Mouse (Mus musculus): ENCODE results near the gene Ranbp1. TPM values are rescaled to one million over a fixed set of nuclear protein-coding genes. Genes with fewer than 3 reads are reported as not detected.
"Not testable (repeated sequence)": the region's sequence is repeated elsewhere in the genome, so short reads cannot be mapped to it uniquely, and the experiment has no call there.

Ranbp1 gene
- total RNA-seq, 1 experiment from 2014 or later, result 90.8 TPM

DNA sequence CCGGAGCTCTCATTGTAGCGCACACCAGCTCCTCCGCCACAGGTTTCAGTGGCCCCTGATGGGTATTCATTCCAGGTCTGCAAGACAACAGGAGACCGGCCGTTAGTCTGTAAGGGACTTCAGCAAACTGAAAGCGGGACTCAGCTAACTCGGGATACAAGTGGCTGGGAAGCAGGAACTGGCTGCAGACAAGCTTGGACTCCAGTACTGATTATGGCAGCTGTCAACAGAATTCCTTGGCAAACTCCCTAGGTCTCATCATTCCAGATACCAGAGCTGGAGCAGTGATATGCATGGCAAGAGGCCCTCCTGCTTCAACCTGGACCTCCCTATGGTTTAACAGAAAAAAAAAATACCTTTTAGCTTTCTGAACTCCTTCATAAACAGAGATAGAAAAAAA is 33.7 kb downstream of the Ranbp1 start:
- no peak for ATAC-seq (replicated peaks; ENCODE audit: insufficient number of reproducible peaks, low FRiP score, low TSS enrichment, poor library complexity, severe bottlenecking)

DNA sequence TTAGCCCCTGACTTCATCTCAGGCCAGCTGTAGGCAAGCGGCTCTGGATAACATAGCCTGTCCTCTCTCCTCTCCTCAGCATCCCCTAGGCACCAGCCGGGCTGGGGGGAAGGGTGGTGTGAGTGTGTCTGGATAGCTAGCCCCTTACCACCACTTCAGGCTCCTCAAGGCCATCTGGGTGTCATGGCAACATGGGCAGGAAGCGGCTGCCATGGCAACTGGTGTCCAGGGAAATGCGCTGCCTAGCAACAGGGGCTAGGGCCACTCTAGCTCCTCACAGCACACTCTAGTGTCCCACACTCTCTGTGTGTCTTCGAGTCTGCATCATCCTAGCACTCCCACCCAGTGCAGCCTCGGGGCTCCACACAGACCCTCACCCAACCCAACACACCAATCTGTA is 34.8 kb downstream of the Ranbp1 start:
- no peak for ATAC-seq (replicated peaks; ENCODE audit: insufficient number of reproducible peaks, low FRiP score, low TSS enrichment, poor library complexity, severe bottlenecking)

DNA sequence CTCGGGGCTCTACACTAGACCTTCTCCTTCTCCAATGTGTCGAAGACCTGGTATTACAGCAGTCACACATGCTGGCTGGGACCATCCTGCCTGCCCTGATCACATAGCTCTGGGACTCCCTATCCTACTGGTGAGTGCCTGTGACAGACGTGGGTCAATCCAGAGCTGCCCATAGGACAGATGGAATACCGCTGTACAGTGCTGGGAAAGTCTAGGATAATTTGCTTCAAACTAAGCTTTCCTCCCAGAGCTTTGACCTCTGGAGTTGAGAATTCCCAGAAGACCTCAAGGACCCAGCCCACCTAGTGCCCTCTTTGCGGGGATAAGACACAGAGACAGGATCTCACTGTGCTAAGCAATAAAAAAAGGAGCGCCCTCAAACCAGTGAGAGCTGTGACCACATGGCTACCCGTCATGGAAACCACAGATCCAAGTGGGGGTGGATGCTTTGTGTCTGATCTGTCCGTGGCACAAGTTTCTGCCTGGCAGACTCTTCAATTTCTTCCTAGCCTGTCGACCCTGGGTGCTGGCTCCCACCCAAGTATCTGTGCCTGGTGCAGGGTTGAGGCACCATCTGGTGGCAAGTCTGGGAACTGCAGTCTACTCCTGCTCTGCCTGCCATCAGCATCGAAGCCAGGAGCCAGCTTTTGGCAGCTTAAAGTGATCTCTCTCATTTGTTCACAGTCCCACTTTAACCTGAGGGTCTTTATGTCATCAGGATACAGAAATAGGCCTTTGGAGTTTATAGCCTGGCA is 36.9 kb downstream of the Ranbp1 start:
- 0 out of 2 replicates have a peak, but pooled peaks have one; percentile 37 for ATAC-seq (replicated peaks; ENCODE audit: insufficient number of reproducible peaks, low FRiP score, low TSS enrichment, poor library complexity, severe bottlenecking)

DNA sequence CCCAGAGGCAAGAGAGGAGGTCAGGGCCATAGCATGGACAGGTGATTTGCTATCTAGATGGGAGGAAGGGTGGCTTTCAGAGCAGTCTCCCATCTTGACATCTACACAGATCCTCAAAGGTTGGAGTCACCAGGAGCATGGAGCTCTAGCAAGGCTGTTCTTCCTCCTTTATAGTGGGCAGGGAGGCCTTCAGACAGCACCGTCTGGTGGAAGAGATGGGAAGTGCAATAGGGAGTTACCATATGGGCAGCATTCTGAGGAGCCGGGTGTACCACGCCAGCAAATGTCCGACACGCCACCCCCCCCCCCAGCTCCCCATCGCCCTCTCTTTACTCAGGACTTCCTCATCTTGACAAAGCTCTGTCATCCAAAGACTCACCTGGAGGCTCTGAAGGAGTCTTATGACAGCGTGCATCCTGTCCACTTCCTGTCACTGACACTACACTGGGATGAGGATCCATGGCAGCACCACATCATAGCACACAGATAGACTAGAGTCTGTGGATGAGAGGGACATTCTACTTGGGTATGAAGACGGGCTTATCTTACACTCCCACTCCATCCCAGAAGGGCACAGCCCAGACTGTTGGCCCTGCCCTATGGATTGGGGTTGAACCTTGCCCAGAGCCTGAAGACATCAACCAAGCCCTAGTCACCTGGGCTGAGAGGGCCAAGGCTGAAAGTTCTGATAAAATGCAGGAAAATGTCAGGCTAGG is 37.7 kb downstream of the Ranbp1 start:
- ATAC-seq (replicated peaks; ENCODE audit: insufficient number of reproducible peaks, low FRiP score, low TSS enrichment, poor library complexity, severe bottlenecking), result peak; percentile 51; the same call in 1 of the 2 replicates

DNA sequence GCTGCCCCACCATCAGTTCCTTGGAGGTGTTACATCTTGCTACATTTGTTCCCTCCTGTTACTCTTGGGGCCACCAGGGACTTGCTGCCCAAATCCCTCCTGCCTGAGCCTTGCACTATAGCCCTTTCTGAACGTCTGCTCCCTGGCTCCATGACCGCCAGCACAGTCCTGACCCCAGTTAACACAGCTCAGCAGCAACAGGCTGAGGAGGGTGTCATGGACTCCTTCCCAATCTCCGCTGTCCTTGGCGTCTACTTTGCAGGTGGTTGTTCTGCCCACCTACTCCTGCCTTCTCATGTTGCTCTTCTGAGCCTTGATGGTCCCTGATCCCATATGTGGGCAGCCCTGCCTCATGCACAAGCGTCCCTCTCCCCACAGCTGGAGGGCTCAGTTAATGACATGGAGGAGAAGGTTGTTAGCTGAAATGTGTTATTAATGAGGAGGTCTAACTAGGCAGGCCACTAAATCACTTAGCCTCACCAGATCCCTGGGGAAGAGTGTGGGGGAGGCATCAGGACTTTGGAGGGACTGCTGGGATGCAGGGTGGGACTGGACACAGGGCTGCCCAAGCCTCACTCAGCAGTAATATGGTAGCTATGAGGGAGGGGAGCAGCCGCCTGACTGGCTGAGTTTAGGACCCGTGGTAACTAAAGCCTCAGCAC is 45.0 kb downstream of the Ranbp1 start:
- no peak for ATAC-seq (replicated peaks; ENCODE audit: insufficient number of reproducible peaks, low FRiP score, low TSS enrichment, poor library complexity, severe bottlenecking)

DNA sequence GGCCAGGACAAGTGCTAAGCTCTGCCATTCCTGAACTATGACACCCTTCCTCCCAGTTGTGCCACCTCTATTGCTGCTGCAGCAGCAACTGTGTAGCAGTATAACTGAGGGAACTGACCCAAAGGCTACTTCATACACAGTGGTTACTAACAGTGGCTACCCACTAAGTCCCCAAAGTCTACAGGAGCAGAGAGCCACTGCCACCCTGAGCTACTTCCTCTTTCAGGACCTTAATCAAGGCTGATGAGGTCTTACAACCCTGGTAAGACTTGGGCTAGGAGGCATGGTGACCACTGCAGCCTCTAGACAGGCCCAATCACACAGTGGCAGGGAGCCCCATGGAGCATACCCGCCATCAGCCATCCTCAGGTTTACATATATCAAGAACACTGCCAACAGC is 46.5 kb downstream of the Ranbp1 start:
- ATAC-seq (replicated peaks; ENCODE audit: insufficient number of reproducible peaks, low FRiP score, low TSS enrichment, poor library complexity, severe bottlenecking), result no peak

DNA sequence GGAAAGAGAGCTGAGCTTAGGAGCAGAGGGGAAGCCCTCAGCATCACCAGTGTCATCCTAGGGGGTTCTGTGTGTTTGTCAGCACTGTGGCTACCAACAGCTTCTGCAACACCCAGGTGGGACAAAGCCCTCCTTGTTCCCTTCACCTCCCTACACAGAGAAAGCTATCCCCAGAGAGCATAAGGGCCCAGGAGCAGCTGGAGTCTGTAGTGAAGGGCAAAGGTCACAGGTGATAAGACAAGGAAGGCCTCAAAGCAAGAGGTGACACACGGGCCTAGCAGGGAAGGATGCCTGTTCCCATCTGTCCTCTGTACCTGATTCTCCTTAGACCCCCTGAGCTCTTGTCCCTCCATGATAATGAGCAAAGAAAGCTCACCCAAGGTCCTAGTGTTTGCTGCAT is 46.9 kb downstream of the Ranbp1 start:
- no peak for ATAC-seq (replicated peaks; ENCODE audit: insufficient number of reproducible peaks, low FRiP score, low TSS enrichment, poor library complexity, severe bottlenecking)

DNA sequence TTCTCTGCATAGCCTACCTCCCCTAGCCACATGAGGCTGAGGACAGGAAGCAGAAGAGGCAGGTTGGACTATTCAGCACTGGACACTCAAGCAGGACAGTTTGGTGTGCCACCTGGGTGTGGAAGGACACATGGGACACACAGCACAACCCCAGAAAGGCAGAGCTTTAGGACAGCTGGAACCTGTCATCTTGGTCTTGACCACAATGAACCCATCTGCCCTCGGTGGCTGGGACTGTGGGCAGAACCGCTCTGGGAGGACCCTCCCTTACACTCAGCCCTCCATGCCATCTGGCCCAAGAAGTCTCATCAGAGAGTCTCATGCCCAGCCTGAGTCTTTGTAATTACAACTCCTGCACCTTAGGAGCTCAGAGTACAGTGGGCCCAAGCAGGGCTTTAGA is 48.5 kb downstream of the Ranbp1 start:
- ATAC-seq (replicated peaks; ENCODE audit: insufficient number of reproducible peaks, low FRiP score, low TSS enrichment, poor library complexity, severe bottlenecking), result no peak

DNA sequence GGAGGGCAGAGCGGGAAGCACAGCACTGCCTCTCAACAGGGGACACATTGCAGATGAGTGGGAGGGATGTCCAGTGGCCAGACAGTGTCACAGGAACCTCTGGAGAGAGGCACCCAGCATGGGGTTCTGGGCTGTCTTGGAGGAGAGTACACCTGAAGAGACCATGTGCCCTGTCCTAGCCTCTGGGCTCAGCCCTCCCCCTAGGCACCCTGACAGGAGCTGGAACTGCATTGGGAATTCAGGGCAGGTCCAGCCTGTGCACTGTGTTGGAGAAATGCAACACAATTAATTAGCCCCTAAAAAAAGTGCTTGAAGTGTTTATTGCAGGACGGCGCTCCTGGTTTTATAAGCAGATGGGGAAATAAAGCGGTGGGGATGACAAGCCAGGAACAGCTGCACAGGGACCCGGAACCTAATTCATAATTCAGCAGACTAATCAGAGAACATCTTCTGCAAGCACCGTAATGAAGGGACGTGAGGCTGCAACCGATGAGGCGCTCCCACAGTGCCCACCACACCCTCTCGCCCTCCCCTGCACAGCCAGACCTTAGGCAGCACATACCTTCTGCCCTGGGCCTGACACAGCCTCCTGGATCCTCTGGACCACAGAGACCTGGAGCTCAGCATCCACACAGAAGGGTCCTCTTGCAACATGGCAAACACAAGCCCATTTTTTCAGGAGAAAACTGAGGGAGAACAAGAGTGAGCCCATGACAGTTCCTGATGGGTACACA is 50.0 kb downstream of the Ranbp1 start:
- ATAC-seq (replicated peaks; ENCODE audit: insufficient number of reproducible peaks, low FRiP score, low TSS enrichment, poor library complexity, severe bottlenecking), result no peak

DNA sequence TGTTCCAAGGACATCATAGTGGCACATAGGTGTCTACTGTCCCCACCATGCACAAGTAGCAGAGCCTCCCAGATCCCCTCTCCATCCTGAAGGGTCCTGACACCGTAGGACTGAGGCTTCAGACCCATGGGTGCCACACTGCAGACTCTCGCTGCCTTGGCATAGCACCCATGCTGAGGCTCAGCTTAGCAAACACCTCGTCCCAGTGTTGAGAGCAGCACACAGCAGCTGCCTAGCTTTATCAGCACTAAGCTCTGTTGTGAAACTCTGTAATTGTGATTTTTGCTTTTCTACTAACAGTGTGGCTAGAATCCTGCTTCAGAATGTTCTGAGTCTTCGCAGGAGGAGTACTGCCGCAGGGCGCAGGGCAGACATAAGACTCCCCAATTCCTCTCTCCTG is 50.7 kb downstream of the Ranbp1 start:
- no peak for ATAC-seq (replicated peaks; ENCODE audit: insufficient number of reproducible peaks, low FRiP score, low TSS enrichment, poor library complexity, severe bottlenecking)

DNA sequence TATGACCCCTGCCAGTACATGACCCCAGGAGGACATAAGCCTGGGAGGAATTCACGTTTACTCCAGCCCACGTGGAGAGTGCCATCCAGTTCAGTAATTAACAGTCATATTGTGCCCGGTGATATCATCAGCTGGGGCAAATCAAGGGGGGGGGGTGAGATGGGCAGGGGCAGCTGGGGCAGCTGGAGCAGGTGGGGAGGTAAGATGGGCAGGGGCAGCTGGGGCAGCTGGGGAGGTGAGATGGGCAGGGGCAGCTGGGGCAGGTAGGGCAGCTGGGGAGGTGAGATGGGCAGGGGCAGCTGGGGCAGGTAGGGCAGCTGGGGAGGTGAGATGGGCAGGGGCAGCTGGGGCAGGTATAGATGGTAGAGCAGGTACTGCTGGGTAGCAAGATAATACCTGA is 53.0 kb downstream of the Ranbp1 start:
- ATAC-seq (replicated peaks; ENCODE audit: insufficient number of reproducible peaks, low FRiP score, low TSS enrichment, poor library complexity, severe bottlenecking), result not testable (repeated sequence)

DNA sequence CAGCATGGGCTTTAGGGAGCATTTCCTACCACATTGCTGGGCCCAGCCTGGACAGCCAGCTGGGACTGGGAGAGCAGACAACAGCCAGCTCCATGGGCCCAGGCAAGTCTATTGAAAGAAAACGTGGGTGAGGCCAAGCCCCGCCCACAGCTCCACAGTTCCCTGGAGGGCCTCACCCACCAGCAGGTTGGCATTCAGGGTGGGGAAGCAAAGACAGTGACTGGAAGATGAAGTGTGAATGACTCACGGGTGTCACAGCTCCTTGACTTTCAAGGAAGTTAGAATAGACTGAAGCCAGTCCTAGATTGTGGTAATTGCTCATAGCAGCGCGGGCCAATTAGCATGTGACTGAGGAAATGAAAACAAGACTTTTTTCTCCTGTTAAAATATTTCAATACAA is 53.5 kb downstream of the Ranbp1 start:
- no peak for ATAC-seq (replicated peaks; ENCODE audit: insufficient number of reproducible peaks, low FRiP score, low TSS enrichment, poor library complexity, severe bottlenecking)

DNA sequence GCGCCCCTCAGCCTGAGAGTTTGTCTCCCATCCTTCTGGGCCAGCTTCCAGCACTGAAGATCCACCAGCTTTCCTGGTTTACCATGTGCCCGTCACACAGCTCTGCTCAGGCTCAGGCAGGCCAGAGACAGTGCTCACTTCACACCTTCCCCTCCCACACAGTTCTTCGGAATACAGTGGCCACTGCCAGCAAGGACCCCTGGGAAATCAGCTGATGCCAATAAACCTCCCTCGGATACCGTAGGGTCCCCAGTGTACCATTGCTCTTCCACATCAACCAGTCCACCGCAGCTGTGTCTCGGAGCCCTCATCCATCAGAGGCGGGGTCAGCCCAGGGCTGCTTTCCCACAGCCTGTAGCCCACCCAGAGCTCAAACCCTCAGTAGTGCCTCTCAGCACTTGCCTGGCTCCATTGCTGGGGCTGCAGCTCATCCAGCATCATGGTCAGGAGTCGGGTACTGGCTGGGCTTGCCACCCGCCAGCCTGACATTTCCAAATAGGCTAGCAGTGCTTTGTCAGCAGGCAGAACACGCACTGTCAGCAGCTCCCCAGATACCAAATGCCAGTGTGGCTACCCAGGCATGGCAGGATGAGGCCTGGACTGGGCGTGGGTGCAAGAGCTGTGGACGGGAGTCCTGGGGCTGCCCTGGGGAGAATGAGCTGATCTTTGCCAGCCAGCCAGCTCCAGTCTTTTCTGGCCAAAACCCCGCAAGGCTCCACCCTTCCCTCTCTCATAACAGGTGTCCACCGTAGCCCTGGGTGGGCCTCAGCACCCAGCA is 54.1 kb downstream of the Ranbp1 start:
- ATAC-seq (replicated peaks; ENCODE audit: insufficient number of reproducible peaks, low FRiP score, low TSS enrichment, poor library complexity, severe bottlenecking), result no peak

DNA sequence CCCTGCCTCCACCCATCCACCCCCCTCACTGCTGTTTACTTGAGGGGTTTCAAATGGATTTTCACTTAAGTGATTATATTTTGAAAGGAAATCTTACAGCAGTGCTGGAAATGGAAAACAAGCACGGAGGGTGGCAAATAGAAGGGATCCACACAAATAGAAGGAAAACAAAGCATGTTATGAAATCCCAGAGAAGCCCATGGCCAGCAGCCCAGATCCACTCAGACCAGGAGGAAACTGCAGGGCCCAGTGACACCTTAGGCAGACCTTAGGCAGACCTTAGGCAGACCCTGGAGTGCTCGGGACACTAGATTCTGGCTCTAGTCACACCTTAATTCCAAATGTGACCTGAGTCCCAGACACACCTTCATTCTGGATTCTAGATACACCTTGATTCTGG is 57.5 kb downstream of the Ranbp1 start:
- ATAC-seq (replicated peaks; ENCODE audit: insufficient number of reproducible peaks, low FRiP score, low TSS enrichment, poor library complexity, severe bottlenecking), result no peak

Other genes starting within 250 kb of the Ranbp1 start
- 0.67 to 3.5 TPM (median 1.3 TPM) in 3 replicates for gene Dgcr6, start 195.9 kb downstream of the Ranbp1 start, total RNA-seq (2017)
- gene Prodh, start 158.5 kb downstream of the Ranbp1 start, total RNA-seq (2017), result 6.4 to 11.0 TPM (median 7.1 TPM) in 3 replicates
- gene Rtn4r, start 121.1 kb downstream of the Ranbp1 start, total RNA-seq (2017), result 0.38 TPM in 1 of 3 replicates, not detected in the others
- gene Ccdc188, start 30.9 kb downstream of the Ranbp1 start, total RNA-seq (2017), result not detected in 3 replicates
- 0.76 to 6.5 TPM (median 1.2 TPM) in 3 replicates for gene Zdhhc8, start 13.6 kb downstream of the Ranbp1 start, total RNA-seq (2017)
- 78.5 to 79.6 TPM (median 79.2 TPM) in 3 replicates for gene Trmt2a, start 53 bp downstream of the Ranbp1 start, total RNA-seq (2017)
- 4.2 TPM in 1 of 3 replicates, not detected in the others for gene Gm49776, start 9.6 kb upstream of the Ranbp1 start, total RNA-seq (2017)
- gene Dgcr8, start 40.5 kb upstream of the Ranbp1 start, total RNA-seq (2017), result 33.6 to 45.3 TPM (median 37.4 TPM) in 3 replicates
- gene Tango2, start 99.4 kb upstream of the Ranbp1 start, total RNA-seq (2017), result 15.3 to 37.3 TPM (median 31.7 TPM) in 3 replicates
- gene Arvcf, start 99.5 kb upstream of the Ranbp1 start, total RNA-seq (2017), result 1.4 to 2.2 TPM (median 1.7 TPM) in 3 replicates
- gene Txnrd2, start 177.7 kb upstream of the Ranbp1 start, total RNA-seq (2017), result 9.3 to 21.9 TPM (median 18.1 TPM) in 3 replicates
- gene Comt, start 178.1 kb upstream of the Ranbp1 start, total RNA-seq (2017), result 11.3 to 19.0 TPM (median 15.8 TPM) in 3 replicates
- gene Gnb1l, start 250.0 kb upstream of the Ranbp1 start, total RNA-seq (2017), result 0.85 to 1.4 TPM (median 1.2 TPM) in 3 replicates

Data from monocyte, adult 5-6 weeks (primary cell).